Mouse (Mus musculus) midbrain, postnatal 0 days (tissue): Measurements from ENCODE around the gene Ctnnbl1. TPM values are rescaled to one million over a fixed set of nuclear protein-coding genes. Genes with fewer than 3 reads are reported as not detected.
A peak's percentile ranks its signal among the peaks of the same experiment; 100 is the strongest.

Experiments
- ATAC-seq: fragments of 200-750 bp; cut with Nextera tagmentation; 2 replicates; pipeline ENCODE4 v1.8.0; 2017; ENCODE audit warnings: moderate number of reproducible peaks, mild to moderate bottlenecking, moderate TSS enrichment, moderate library complexity; ENCODE audit not compliant: low FRiP score
- DNase-seq: peaks from one replicate; pipeline ENCODE4 v3.0.0-alpha.2; 2015; ENCODE audit warnings: low spot score
- H3K27ac ChIP-seq: fragments of 300-500 bp; sonication (generic); 2 replicates; pipeline ENCODE4 v1.5.1; 2014; ENCODE audit warnings: low read depth, mild to moderate bottlenecking, low read length, mixed read lengths
- H3K27me3 ChIP-seq: fragments of 300-500 bp; sonication (generic); 2 replicates; pipeline ENCODE4 v1.6.1; 2014; ENCODE audit warnings: low read length, control low read depth, mixed read lengths; ENCODE audit not compliant: insufficient read depth
- H3K36me3 ChIP-seq: fragments of 300-500 bp; sonication (generic); 2 replicates; pipeline ENCODE4 v1.6.1; 2014; ENCODE audit warnings: low read length, control low read depth, mixed read lengths; ENCODE audit not compliant: insufficient read depth
- H3K4me1 ChIP-seq: fragments of 300-500 bp; sonication (generic); 2 replicates; pipeline ENCODE4 v1.6.1; 2014; ENCODE audit warnings: mild to moderate bottlenecking, control low read depth, antibody characterized with exemption, low read length, mixed read lengths; ENCODE audit not compliant: insufficient read depth
- H3K4me2 ChIP-seq: fragments of 300-500 bp; sonication (generic); 2 replicates; pipeline ENCODE4 v1.6.1; 2014; ENCODE audit warnings: low read depth, mild to moderate bottlenecking, low read length, mixed read lengths; ENCODE audit not compliant: poor library complexity, severe bottlenecking
- H3K4me3 ChIP-seq: fragments of 300-500 bp; sonication (generic); 2 replicates; pipeline ENCODE4 v1.5.1; 2014; ENCODE audit warnings: low read depth, mild to moderate bottlenecking, low read length, moderate library complexity
- H3K9ac ChIP-seq: fragments of 300-500 bp; sonication (generic); replicated peaks from 2 replicates; pipeline ENCODE4 v1.6.1; 2014; ENCODE audit warnings: mild to moderate bottlenecking, low read length, moderate library complexity, mixed read lengths; ENCODE audit not compliant: poor library complexity, severe bottlenecking
- H3K9me3 ChIP-seq: fragments of 300-500 bp; sonication (generic); 2 replicates; pipeline ENCODE4 v1.6.1; 2016; ENCODE audit warnings: low read length, control low read depth
- CTCF ChIP-seq: IDR thresholded peaks from 2 replicates; pipeline ENCODE4 v1.5.1; 2016; ENCODE audit warnings: antibody characterized with exemption, mild to moderate bottlenecking
- WGBS: fragments of 180-500 bp; shearing (Covaris S2); extraction: QIAGEN DNeasy Blood & Tissue Kit; methylation state at CpG from one replicate; pipeline ENCODE4 v1.1.7; 2014; 5-methylcytosine and 5-hydroxymethylcytosine counted together
- polyA plus RNA-seq: library from polyadenylated mRNA; unstranded; fragments of >200 nt; fragmentation: Nextera tagmentation; extraction: Ambion mirVana; gene quantifications from 2 replicates; pipeline ENCODE4 v1.2.1, GENCODE M21; 2015
- total RNA-seq: library from RNA; depleted of rRNA; stranded (reverse); fragments of >200 nt; gene quantifications from 2 replicates; pipeline ENCODE4 v1.2.3, GENCODE M21; 2014

Ctnnbl1 gene
- total and polyA plus RNA-seq, 2 experiments from 2014 or later, result 40.0 to 44.7 TPM

GRCm38 (mm10) chr2:157768682-157769429 is 31.7 kb downstream of the Ctnnbl1 start:
- TF ChIP-seq CTCF, result no peak
- Histone ChIP-seq H3K4me2 (no peak overlapping the region), H3K27me3 (no peaks in the 10 kb centered on the region), H3K9ac (no peak overlapping the region), H3K4me3 (no peak overlapping the region), H3K36me3 (no peaks in the 10 kb centered on the region), H3K4me1 (peaks cover 17% of the 10 kb centered on the region), H3K27ac (no peak overlapping the region), H3K9me3 (no peaks in the 10 kb centered on the region)
- ATAC-seq, result no peak
- peak; percentile 28 for DNase-seq
- WGBS, result 22% methylated on average over 10 of the region's 10 CpGs

GRCm38 (mm10) chr2:157770761-157771160 is 33.6 kb downstream of the Ctnnbl1 start:
- TF ChIP-seq CTCF, result no peak
- Histone ChIP-seq H3K9me3 (no peaks in the 10 kb centered on the region), H3K36me3 (no peaks in the 10 kb centered on the region), H3K9ac (no peak overlapping the region), H3K27me3 (no peaks in the 10 kb centered on the region), H3K4me3 (no peak overlapping the region), H3K4me1 (peaks cover 13% of the 10 kb centered on the region; the same call in 1 of the 2 replicates), H3K4me2 (no peak overlapping the region), H3K27ac (no peak overlapping the region)
- DNase-seq (no peak), ATAC-seq (no peak)
- 63% methylated on average over 3 of the region's 3 CpGs for WGBS

GRCm38 (mm10) chr2:157773661-157774060 is 36.5 kb downstream of the Ctnnbl1 start:
- Histone ChIP-seq H3K4me3 (no peak overlapping the region), H3K9ac (no peak overlapping the region), H3K9me3 (no peaks in the 10 kb centered on the region), H3K27me3 (no peaks in the 10 kb centered on the region), H3K4me2 (no peak overlapping the region), H3K27ac (no peak overlapping the region), H3K36me3 (no peaks in the 10 kb centered on the region), H3K4me1 (peaks cover 4% of the 10 kb centered on the region; the same call in 1 of the 2 replicates)
- WGBS, result 85% methylated on average over 1 of the region's 1 CpGs
- DNase-seq (no peak), ATAC-seq (no peak)
- TF ChIP-seq CTCF, result no peak

- H3K27ac ChIP-seq, result 0 out of 2 replicates have a peak overlapping the region, but pooled peaks have one; percentile 13
- no peak overlapping the region for H3K4me2 ChIP-seq
- 0 out of 2 replicates have a peak, but pooled peaks cover under 1% of the 10 kb centered on the region for H3K4me1 ChIP-seq
- H3K4me3 ChIP-seq, result no peak overlapping the region
- WGBS, result 86% methylated on average over 2 of the region's 2 CpGs
- peaks cover 8% of the 10 kb centered on the region; the same call in 1 of the 2 replicates for H3K36me3 ChIP-seq
- H3K9ac ChIP-seq, result no peak overlapping the region
- no peak for ATAC-seq
- no peaks in the 10 kb centered on the region for H3K27me3 ChIP-seq
- H3K9me3 ChIP-seq, result no peaks in the 10 kb centered on the region
- DNase-seq, result no peak
- no peak for TF ChIP-seq CTCF
Measured at GRCm38 (mm10) chr2:157775957-157776356, 38.8 kb downstream of the Ctnnbl1 start.

DNA sequence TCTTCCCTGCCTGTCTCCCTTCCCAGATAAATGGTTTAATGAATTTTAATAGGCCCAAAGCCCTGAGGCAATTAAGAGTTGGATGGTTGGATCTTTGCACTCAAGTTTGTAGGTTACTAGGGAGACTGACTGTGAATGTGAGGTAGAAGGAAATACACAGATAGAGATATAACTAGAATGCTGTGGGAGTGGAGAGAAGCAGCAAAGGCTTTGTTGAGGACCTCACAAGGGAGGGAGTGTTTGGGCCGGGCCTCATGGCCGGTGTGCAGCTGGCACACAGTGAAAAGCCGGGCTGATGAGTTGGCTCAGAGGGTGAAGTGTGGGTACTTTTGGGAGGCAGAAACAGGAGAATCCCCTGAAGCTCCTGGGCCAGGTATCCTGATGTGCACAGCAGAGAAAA is 43.8 kb downstream of the Ctnnbl1 start:
- DNase-seq (no peak), ATAC-seq (no peak)
- H3K9me3 ChIP-seq, result no peaks in the 10 kb centered on the region
- 31% methylated on average over 3 of the region's 3 CpGs for WGBS
- no peaks in the 10 kb centered on the region for H3K4me1 ChIP-seq
- H3K36me3 ChIP-seq, result peaks cover 11% of the 10 kb centered on the region; the same call in 1 of the 2 replicates
- H3K27ac ChIP-seq, result peak overlapping the region; percentile 32; the same call in 1 of the 2 replicates
- H3K4me2 ChIP-seq, result no peak overlapping the region
- no peaks in the 10 kb centered on the region for H3K27me3 ChIP-seq
- no peak overlapping the region for H3K9ac ChIP-seq
- no peak for TF ChIP-seq CTCF
- no peak overlapping the region for H3K4me3 ChIP-seq

- H3K9ac ChIP-seq, result no peak overlapping the region
- H3K27me3 ChIP-seq, result no peaks in the 10 kb centered on the region
- ATAC-seq, result no peak
- H3K27ac ChIP-seq, result no peak overlapping the region
- 80% methylated on average over 16 of the region's 16 CpGs for WGBS
- no peak overlapping the region for H3K4me2 ChIP-seq
- TF ChIP-seq CTCF, result no peak
- H3K36me3 ChIP-seq, result peaks cover 11% of the 10 kb centered on the region
- H3K4me3 ChIP-seq, result no peak overlapping the region
- no peak for DNase-seq
- no peaks in the 10 kb centered on the region for H3K9me3 ChIP-seq
- H3K4me1 ChIP-seq, result no peaks in the 10 kb centered on the region
Measured at GRCm38 (mm10) chr2:157783152-157783551, 46.0 kb downstream of the Ctnnbl1 start.
